Mouse (Mus musculus): ENCODE data around the gene Eya2. TPM values are rescaled to one million over a fixed set of nuclear protein-coding genes. Genes with fewer than 3 reads are reported as not detected.
"Not testable (repeated sequence)": the region's sequence is repeated elsewhere in the genome, so short reads cannot be mapped to it uniquely, and the experiment has no call there.

Eya2 gene
- polyA plus RNA-seq, 1 experiment from 2014 or later: 24.4 TPM

- not testable (repeated sequence) for H3K27me3 ChIP-seq; H3K9me3 ChIP-seq (replicated peaks); H3K4me3 ChIP-seq (replicated peaks); ATAC-seq (ENCODE audit: insufficient number of reproducible peaks, low FRiP score, low TSS enrichment, low read depth); H3K9ac ChIP-seq; H3K4me2 ChIP-seq (replicated peaks); H3K27ac ChIP-seq (replicated peaks); H3K4me1 ChIP-seq
- WGBS: 94% methylated on average over 3 of the region's 3 CpGs
- H3K36me3 ChIP-seq: peaks cover 79% of the 10 kb centered on the region
Measured at GRCm38 (mm10) chr2:165800174-165800573, 205.3 kb downstream of the Eya2 start.

DNA sequence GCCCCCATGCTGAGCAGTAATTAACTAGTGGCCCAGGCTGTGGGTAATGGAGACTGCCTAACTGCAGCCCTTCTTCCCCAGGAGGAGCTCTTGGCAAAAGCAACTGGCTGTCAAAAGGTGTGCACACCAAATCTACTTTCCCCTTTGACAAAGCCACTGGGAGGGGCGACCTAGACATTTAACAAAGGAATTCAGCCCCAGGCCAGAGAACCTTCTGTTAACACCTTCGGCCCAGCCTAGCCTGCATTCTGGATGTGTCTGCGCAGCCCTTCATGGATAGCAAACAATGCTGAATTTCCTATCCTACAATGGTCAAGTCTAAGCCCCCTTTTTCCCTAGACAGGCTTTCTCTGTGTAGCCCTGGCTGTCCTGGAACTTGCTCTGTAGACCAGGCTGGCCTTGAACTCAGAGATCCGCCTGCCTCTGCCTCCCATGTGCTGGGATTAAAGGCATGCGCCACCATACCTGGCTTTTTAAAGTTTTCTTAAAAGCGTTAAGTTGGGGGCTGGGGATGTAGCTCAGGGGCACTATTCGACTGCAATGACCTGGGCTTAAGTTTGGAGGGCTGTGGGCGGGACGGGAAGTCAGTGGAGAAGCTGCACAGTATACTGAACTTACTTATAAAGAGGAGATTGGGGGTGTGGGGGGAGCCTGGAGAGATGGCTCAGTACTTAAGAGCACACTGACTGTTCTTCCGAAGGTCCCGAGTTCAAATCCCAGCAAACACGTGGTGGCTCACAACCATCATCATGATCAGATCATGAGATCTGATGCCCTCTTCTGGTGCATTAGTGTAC lies 213.5 kb downstream of the Eya2 start:
- Histone ChIP-seq H3K4me3 (replicated peaks) (no peak overlapping the region), H3K9ac (no peak overlapping the region), H3K36me3 (peaks cover 91% of the 10 kb centered on the region), H3K4me1 (no peaks in the 10 kb centered on the region), H3K9me3 (replicated peaks) (no peaks in the 10 kb centered on the region), H3K27ac (replicated peaks) (no peak overlapping the region), H3K27me3 (no peaks in the 10 kb centered on the region), H3K4me2 (replicated peaks) (no peak overlapping the region)
- ATAC-seq (ENCODE audit: insufficient number of reproducible peaks, low FRiP score, low TSS enrichment, low read depth): no peak
- 92% methylated on average over 12 of the region's 12 CpGs for WGBS

GRCm38 (mm10) chr2:165809091-165809490 lies 214.3 kb downstream of the Eya2 start:
- Histone ChIP-seq H3K4me1 (no peaks in the 10 kb centered on the region), H3K36me3 (peaks cover 96% of the 10 kb centered on the region), H3K4me2 (replicated peaks) (no peak overlapping the region), H3K9me3 (replicated peaks) (no peaks in the 10 kb centered on the region), H3K4me3 (replicated peaks) (no peak overlapping the region), H3K27ac (replicated peaks) (no peak overlapping the region), H3K27me3 (no peaks in the 10 kb centered on the region), H3K9ac (no peak overlapping the region)
- ATAC-seq (ENCODE audit: insufficient number of reproducible peaks, low FRiP score, low TSS enrichment, low read depth): no peak
- WGBS: 94% methylated on average over 5 of the region's 5 CpGs

DNA sequence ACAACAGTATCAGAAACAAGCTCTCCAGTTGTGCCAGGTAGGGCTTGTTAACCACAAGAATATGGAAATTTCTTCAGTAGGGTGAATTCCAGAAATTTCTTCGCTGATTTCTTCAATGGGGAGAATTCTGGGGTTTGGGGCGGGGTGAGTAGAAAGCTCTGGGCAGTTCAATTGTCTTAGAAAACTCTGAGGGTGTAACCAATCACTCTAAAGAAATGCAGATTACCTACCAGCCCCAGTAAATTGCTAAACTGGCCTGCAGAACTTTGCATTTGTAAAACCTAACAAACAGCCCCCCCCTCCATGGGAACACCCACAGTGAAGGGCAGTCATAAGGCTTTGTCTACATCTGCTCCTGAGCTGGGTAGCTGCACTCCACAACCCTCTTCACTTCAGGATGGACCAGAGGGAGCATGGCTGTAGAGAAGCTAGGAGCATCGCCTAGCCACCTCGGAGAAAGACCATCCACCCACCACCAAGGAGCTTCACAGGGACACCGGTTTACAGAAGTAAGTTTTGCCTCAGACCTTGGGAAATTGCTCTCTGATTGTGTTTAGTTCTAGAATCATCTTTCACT lies 215.2 kb downstream of the Eya2 start:
- no peak overlapping the region for H3K27ac ChIP-seq (replicated peaks)
- ATAC-seq (ENCODE audit: insufficient number of reproducible peaks, low FRiP score, low TSS enrichment, low read depth): no peak
- WGBS: 86% methylated on average over 5 of the region's 5 CpGs
- no peak overlapping the region for H3K9ac ChIP-seq
- H3K27me3 ChIP-seq: no peaks in the 10 kb centered on the region
- no peaks in the 10 kb centered on the region for H3K9me3 ChIP-seq (replicated peaks)
- H3K4me3 ChIP-seq (replicated peaks): no peak overlapping the region
- peaks cover 95% of the 10 kb centered on the region for H3K36me3 ChIP-seq
- H3K4me2 ChIP-seq (replicated peaks): no peak overlapping the region
- H3K4me1 ChIP-seq: no peaks in the 10 kb centered on the region

DNA sequence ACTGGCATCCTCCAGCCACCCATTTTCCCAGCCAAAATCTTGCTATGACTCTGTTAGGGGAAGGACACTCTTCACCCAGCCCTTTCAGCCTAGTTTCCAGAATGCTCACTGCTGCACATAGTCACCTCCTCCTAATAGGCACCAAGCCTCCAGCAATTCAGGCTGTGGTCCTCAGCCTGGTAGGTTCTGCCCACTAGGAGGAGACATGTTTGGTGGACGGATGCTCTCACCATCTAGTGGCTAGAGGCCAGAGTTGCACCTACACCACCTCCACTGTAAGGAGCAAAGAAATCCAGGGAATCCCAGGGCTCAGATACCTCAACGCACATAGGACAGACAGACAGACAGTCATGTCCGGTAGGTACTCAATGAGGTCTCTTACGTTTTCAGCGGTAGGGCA lies 216.7 kb downstream of the Eya2 start:
- H3K4me3 ChIP-seq (replicated peaks): no peak overlapping the region
- WGBS: 57% methylated on average over 5 of the region's 5 CpGs
- no peaks in the 10 kb centered on the region for H3K4me1 ChIP-seq
- no peak overlapping the region for H3K9ac ChIP-seq
- H3K36me3 ChIP-seq: peaks cover 91% of the 10 kb centered on the region
- H3K27ac ChIP-seq (replicated peaks): no peak overlapping the region
- ATAC-seq (ENCODE audit: insufficient number of reproducible peaks, low FRiP score, low TSS enrichment, low read depth): no peak
- no peaks in the 10 kb centered on the region for H3K9me3 ChIP-seq (replicated peaks)
- H3K4me2 ChIP-seq (replicated peaks): no peak overlapping the region
- no peaks in the 10 kb centered on the region for H3K27me3 ChIP-seq

- Histone ChIP-seq H3K4me3 (replicated peaks) (no peak overlapping the region), H3K27ac (replicated peaks) (no peak overlapping the region), H3K27me3 (no peaks in the 10 kb centered on the region), H3K9ac (no peak overlapping the region), H3K36me3 (peaks cover 92% of the 10 kb centered on the region), H3K4me1 (no peaks in the 10 kb centered on the region), H3K9me3 (replicated peaks) (no peaks in the 10 kb centered on the region), H3K4me2 (replicated peaks) (no peak overlapping the region)
- ATAC-seq (ENCODE audit: insufficient number of reproducible peaks, low FRiP score, low TSS enrichment, low read depth): no peak
- 79% methylated on average over 8 of the region's 8 CpGs for WGBS
Measured at GRCm38 (mm10) chr2:165812889-165813288, 218.1 kb downstream of the Eya2 start.

DNA sequence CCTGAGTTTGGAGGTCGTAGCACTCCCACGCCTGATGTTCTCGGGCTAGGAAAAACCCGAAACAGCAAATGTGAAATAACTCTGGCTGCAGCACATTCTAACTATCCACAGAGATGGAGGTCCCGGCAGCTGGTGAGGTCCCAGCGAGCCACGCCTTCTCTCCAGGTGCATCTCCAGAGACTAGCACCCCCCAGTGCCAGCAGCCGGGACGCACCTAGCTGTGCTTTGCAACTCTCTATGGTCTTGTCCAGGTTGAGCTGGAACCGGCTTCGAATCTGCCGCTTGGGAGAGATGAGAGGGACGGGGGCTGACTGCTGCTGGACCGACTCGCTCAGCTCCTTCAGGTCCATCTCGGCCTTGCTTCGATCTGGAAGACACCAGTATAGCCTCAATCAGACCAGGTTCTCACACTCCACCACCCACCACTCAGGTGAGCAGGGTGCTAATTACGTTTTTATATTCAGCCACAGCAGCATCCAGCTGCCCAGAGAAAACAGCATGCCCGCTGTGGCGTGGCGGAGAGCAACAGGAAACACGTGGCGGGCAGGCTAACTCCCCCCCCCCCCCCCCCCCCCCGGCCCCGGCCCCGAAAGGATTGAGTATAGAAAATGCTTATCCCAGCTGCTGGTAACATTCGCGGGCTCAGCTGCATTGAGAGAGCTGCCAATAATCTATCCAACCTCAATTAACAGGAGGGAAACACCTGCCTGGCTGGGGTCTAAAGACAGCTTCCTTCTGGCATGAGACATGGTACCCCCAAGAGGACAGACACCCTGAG lies 220.5 kb downstream of the Eya2 start:
- WGBS: 84% methylated on average over 25 of the region's 28 CpGs
- no peak overlapping the region for H3K9ac ChIP-seq

GRCm38 (mm10) chr2:165817437-165817836 lies 222.6 kb downstream of the Eya2 start:
- H3K9me3 ChIP-seq (replicated peaks): no peaks in the 10 kb centered on the region
- H3K27me3 ChIP-seq: no peaks in the 10 kb centered on the region
- H3K9ac ChIP-seq: no peak overlapping the region
- 94% methylated on average over 10 of the region's 10 CpGs for WGBS
- H3K4me3 ChIP-seq (replicated peaks): no peak overlapping the region
- 0 out of 2 replicates have a peak, but pooled peaks cover 7% of the 10 kb centered on the region for H3K4me1 ChIP-seq
- no peak for ATAC-seq (ENCODE audit: insufficient number of reproducible peaks, low FRiP score, low TSS enrichment, low read depth)
- H3K4me2 ChIP-seq (replicated peaks): no peak overlapping the region
- H3K36me3 ChIP-seq: peaks cover 59% of the 10 kb centered on the region
- H3K27ac ChIP-seq (replicated peaks): no peak overlapping the region

More for the DNA sequence above, 220.5 kb downstream of the Eya2 start:
- H3K4me1 ChIP-seq: 0 out of 2 replicates have a peak, but pooled peaks cover 7% of the 10 kb centered on the region
- H3K36me3 ChIP-seq: peaks cover 76% of the 10 kb centered on the region
- no peaks in the 10 kb centered on the region for H3K9me3 ChIP-seq (replicated peaks)
- H3K27ac ChIP-seq (replicated peaks): no peak overlapping the region
- H3K27me3 ChIP-seq: no peaks in the 10 kb centered on the region
- no peak overlapping the region for H3K4me2 ChIP-seq (replicated peaks)
- H3K4me3 ChIP-seq (replicated peaks): no peak overlapping the region
- ATAC-seq (ENCODE audit: insufficient number of reproducible peaks, low FRiP score, low TSS enrichment, low read depth): no peak

DNA sequence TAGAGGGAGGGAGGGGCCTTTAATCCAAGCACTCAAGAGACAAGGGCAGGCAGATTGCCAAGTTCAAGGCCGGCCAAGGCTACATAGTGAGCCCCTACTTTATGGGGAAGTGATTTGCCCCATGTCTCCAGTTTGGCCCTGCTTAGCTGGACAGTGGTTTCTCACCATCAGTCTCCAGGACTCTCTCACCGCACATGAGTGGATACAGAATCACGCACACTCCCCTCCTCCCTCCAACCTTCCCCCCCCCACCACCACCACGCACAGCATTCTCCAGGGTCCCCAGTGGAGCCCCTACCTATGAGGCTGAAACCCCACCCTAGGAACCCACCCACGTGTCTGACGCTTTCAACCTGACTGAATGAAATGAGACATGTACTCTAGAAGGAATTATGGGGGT lies 223.7 kb downstream of the Eya2 start:
- H3K27me3 ChIP-seq: no peaks in the 10 kb centered on the region
- H3K4me1 ChIP-seq: 0 out of 2 replicates have a peak, but pooled peaks cover 7% of the 10 kb centered on the region
- H3K4me3 ChIP-seq (replicated peaks): no peak overlapping the region
- H3K9ac ChIP-seq: no peak overlapping the region
- no peak overlapping the region for H3K27ac ChIP-seq (replicated peaks)
- WGBS: 88% methylated on average over 6 of the region's 6 CpGs
- peaks cover 58% of the 10 kb centered on the region for H3K36me3 ChIP-seq
- ATAC-seq (ENCODE audit: insufficient number of reproducible peaks, low FRiP score, low TSS enrichment, low read depth): no peak
- H3K9me3 ChIP-seq (replicated peaks): no peaks in the 10 kb centered on the region
- H3K4me2 ChIP-seq (replicated peaks): no peak overlapping the region

DNA sequence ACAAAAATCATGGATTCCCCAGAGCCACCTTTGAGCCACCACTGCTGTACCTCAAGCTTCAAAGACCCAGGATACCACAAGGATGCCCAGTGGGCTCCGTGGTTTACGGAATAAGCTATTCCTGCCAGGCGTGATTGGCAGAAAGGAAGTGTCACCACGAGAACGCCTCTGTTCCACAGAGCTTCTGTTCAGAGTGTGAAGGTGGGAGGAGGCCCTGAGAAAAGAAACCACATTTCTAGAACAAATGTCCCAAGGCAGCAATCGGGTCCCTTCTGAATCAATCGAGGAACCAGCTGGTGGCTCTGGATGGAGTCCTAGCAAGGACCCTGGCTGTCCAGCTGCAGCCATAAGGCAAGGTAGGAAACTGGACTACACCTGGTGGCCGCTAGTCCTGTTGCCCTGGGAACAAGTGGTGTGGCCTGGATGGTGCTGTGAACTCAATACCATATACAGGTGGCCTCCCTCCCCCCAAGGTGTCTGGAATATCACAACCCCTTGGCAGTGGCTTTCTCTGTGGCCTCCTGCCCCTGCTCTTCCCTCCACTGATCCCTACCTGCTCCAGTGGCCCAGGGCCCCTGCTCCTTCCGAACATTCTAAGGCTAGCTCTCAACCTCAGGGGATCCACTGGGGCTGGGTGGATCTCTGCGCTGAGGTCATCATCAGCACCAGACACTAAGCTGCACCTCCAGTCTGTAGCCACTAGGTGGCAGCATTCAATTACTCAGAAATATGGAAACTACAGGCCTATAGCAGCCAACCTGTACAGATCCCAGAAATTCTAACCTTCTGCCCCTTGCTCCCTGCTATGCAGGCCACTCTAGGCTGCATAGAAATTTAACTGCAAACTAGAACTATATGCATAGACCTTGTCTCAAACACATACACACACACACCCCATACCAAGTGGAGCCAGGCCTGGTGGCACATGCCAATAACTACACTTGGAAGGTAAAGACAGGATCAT lies 224.4 kb downstream of the Eya2 start:
- peak overlapping the region; percentile 77 for H3K27ac ChIP-seq (replicated peaks)

More for the DNA sequence above, 224.4 kb downstream of the Eya2 start:
- peak; percentile 44; the same call in 1 of the 2 replicates for ATAC-seq (ENCODE audit: insufficient number of reproducible peaks, low FRiP score, low TSS enrichment, low read depth)
- no peaks in the 10 kb centered on the region for H3K27me3 ChIP-seq
- no peak overlapping the region for H3K9ac ChIP-seq
- H3K4me1 ChIP-seq: 0 out of 2 replicates have a peak, but pooled peaks cover 7% of the 10 kb centered on the region
- no peak overlapping the region for H3K4me2 ChIP-seq (replicated peaks)
- no peaks in the 10 kb centered on the region for H3K9me3 ChIP-seq (replicated peaks)
- WGBS: 74% methylated on average over 10 of the region's 10 CpGs
- H3K4me3 ChIP-seq (replicated peaks): no peak overlapping the region
- H3K36me3 ChIP-seq: peaks cover 58% of the 10 kb centered on the region

Data from embryonic facial prominence, embryonic 15.5 days (tissue).